Mouse (Mus musculus): Measurements from ENCODE around the gene Dnajb11. TPM values are rescaled to one million over a fixed set of nuclear protein-coding genes. Genes with fewer than 3 reads are reported as not detected.
A peak's percentile ranks its signal among the peaks of the same experiment; 100 is the strongest.

The Dnajb11 gene
- polyA plus RNA-seq, 1 experiment = 59.1 TPM

DNA sequence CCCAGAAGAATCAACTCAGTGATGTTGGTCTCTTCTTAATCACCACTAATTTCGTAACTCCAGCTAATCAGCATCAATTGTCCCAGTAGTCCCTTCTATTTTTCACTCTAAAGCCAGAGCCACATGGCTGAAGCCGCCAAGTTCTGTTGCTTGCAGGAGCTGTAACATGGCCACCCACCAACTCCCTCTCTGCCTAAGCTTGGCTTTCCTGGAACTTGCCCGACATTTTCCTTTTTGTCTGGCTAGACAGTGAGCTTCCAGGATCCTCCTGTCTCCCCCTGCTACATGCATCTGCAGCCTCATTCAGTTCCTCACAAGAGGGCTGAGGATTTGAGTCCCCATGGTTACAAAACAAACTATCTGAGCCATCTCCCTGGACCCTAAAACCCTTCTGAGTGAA, 54.3 kb downstream of the Dnajb11 start:
- Histone ChIP-seq H3K9me3 (replicated peaks; ENCODE audit: control insufficient read depth, insufficient read depth, low read length, poor library complexity, severe bottlenecking) (no peaks in the 10 kb centered on the region), H3K36me3 (ENCODE audit: control insufficient read depth, insufficient read depth, low read length, poor library complexity, severe bottlenecking) (no peaks in the 10 kb centered on the region), H3K9ac (ENCODE audit: low read depth, poor library complexity, severe bottlenecking) (no peak overlapping the region), H3K27me3 (ENCODE audit: control insufficient read depth, insufficient read depth, low read length, poor library complexity, severe bottlenecking) (no peaks in the 10 kb centered on the region), H3K4me1 (ENCODE audit: control insufficient read depth, insufficient read depth, low read length) (no peaks in the 10 kb centered on the region), H3K4me3 (ENCODE audit: low read depth, low read length) (no peak overlapping the region), H3K27ac (ENCODE audit: insufficient read depth, low read length) (no peak overlapping the region)
- no peak for TF ChIP-seq POLR2A (IDR thresholded peaks at IDR 0.05; ENCODE audit: insufficient read depth, low read length)
- TF ChIP-seq EP300 (IDR thresholded peaks at IDR 0.05; ENCODE audit: insufficient read depth, low read depth, low read length) = no peak
- TF ChIP-seq CTCF (IDR thresholded peaks at IDR 0.05; ENCODE audit: low read depth, low read length) = no peak

DNA sequence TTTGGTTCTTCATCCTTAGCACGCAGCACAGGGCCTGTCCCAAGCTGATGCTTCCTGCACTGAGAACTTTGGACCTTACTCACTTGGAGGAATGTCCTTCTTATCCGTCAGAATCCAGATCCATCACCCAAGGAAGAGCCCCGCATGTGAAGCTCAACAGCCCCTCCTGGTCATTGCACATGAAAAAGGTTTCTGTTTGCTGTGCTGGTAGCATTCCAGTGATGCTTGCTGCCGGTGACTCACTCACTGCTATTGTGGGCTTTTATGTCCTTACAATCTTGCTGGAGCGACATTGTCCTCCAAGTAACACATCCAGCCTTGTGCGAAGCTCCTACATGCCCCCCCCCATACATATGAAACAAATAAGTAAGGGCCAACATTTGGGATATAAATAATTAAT, 55.2 kb downstream of the Dnajb11 start:
- no peak overlapping the region for H3K9ac ChIP-seq (ENCODE audit: low read depth, poor library complexity, severe bottlenecking)
- no peak overlapping the region for H3K27ac ChIP-seq (ENCODE audit: insufficient read depth, low read length)
- H3K4me1 ChIP-seq (ENCODE audit: control insufficient read depth, insufficient read depth, low read length) = no peaks in the 10 kb centered on the region
- H3K9me3 ChIP-seq (replicated peaks; ENCODE audit: control insufficient read depth, insufficient read depth, low read length, poor library complexity, severe bottlenecking) = no peaks in the 10 kb centered on the region
- no peak overlapping the region for H3K4me3 ChIP-seq (ENCODE audit: low read depth, low read length)
- H3K27me3 ChIP-seq (ENCODE audit: control insufficient read depth, insufficient read depth, low read length, poor library complexity, severe bottlenecking) = no peaks in the 10 kb centered on the region
- no peaks in the 10 kb centered on the region for H3K36me3 ChIP-seq (ENCODE audit: control insufficient read depth, insufficient read depth, low read length, poor library complexity, severe bottlenecking)
- TF ChIP-seq EP300 (IDR thresholded peaks at IDR 0.05; ENCODE audit: insufficient read depth, low read depth, low read length) (no peak), POLR2A (IDR thresholded peaks at IDR 0.05; ENCODE audit: insufficient read depth, low read length) (no peak), CTCF (IDR thresholded peaks at IDR 0.05; ENCODE audit: low read depth, low read length) (no peak)

DNA sequence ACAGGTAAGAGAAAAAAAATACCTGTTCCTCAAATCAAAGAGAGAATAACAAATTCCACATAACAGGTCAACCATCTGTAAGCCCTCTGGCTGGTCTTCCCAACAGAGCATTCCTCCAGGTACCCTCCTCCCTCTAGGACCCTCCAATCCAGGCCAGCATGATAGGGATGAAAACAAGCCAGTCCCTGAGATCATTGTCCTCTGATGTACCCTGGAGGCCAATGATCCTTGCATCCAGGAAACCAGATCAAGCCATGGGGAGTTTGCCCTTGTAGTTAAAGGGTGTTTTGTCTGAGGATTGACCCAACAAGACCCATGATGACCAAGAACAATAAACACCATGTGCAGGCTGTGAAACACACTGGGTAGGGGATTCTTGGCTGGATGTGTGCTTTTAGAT, 56.6 kb downstream of the Dnajb11 start:
- no peaks in the 10 kb centered on the region for H3K36me3 ChIP-seq (ENCODE audit: control insufficient read depth, insufficient read depth, low read length, poor library complexity, severe bottlenecking)
- no peak for TF ChIP-seq POLR2A (IDR thresholded peaks at IDR 0.05; ENCODE audit: insufficient read depth, low read length)
- no peak for TF ChIP-seq EP300 (IDR thresholded peaks at IDR 0.05; ENCODE audit: insufficient read depth, low read depth, low read length)
- no peak for TF ChIP-seq CTCF (IDR thresholded peaks at IDR 0.05; ENCODE audit: low read depth, low read length)
- no peak overlapping the region for H3K27ac ChIP-seq (ENCODE audit: insufficient read depth, low read length)
- H3K9ac ChIP-seq (ENCODE audit: low read depth, poor library complexity, severe bottlenecking) = no peak overlapping the region
- H3K4me3 ChIP-seq (ENCODE audit: low read depth, low read length) = no peak overlapping the region
- H3K27me3 ChIP-seq (ENCODE audit: control insufficient read depth, insufficient read depth, low read length, poor library complexity, severe bottlenecking) = no peaks in the 10 kb centered on the region
- no peaks in the 10 kb centered on the region for H3K9me3 ChIP-seq (replicated peaks; ENCODE audit: control insufficient read depth, insufficient read depth, low read length, poor library complexity, severe bottlenecking)
- peaks cover 6% of the 10 kb centered on the region for H3K4me1 ChIP-seq (ENCODE audit: control insufficient read depth, insufficient read depth, low read length)

DNA sequence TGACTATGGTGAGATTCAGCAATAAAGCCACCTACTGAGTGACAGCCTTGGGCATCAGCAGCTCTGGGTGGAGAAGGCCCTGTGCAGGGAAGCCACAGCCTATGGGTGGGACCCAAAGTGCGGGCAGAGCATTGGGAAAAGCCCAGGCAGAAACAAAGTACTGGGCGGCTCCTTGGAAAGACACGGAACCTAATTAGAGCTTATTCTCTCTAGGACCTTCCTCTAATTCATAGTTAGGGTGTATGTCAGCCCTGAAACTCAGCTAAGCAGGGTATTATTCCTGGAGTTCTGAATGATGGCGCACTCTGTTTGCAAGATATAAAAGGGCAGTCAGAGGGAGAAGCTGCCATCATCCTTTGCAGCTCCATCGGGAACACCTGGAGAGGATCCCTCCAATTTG, 60.4 kb downstream of the Dnajb11 start, which contains the start of gene Fetub:
TSS of gene Fetub (plus strand) at position 301 of the 400 bp plus-strand sequence.
- no peak within 1 kb of the TSS for H3K27ac ChIP-seq (ENCODE audit: insufficient read depth, low read length)
- TF ChIP-seq CTCF (IDR thresholded peaks at IDR 0.05; ENCODE audit: low read depth, low read length) (no peak), EP300 (IDR thresholded peaks at IDR 0.05; ENCODE audit: insufficient read depth, low read depth, low read length) (no peak), POLR2A (IDR thresholded peaks at IDR 0.05; ENCODE audit: insufficient read depth, low read length) (no peak)
- H3K36me3 ChIP-seq (ENCODE audit: control insufficient read depth, insufficient read depth, low read length, poor library complexity, severe bottlenecking) = no peaks in the 10 kb centered on the region
- peaks cover 6% of the 10 kb centered on the region for H3K4me1 ChIP-seq (ENCODE audit: control insufficient read depth, insufficient read depth, low read length)
- H3K9me3 ChIP-seq (replicated peaks; ENCODE audit: control insufficient read depth, insufficient read depth, low read length, poor library complexity, severe bottlenecking) = no peaks in the 10 kb centered on the region
- H3K4me3 ChIP-seq (ENCODE audit: low read depth, low read length) = peak within 1 kb of the TSS; percentile 13; the same call in 1 of the 2 replicates
- H3K27me3 ChIP-seq (ENCODE audit: control insufficient read depth, insufficient read depth, low read length, poor library complexity, severe bottlenecking) = no peaks in the 10 kb centered on the region
- no peak within 1 kb of the TSS for H3K9ac ChIP-seq (ENCODE audit: low read depth, poor library complexity, severe bottlenecking)

DNA sequence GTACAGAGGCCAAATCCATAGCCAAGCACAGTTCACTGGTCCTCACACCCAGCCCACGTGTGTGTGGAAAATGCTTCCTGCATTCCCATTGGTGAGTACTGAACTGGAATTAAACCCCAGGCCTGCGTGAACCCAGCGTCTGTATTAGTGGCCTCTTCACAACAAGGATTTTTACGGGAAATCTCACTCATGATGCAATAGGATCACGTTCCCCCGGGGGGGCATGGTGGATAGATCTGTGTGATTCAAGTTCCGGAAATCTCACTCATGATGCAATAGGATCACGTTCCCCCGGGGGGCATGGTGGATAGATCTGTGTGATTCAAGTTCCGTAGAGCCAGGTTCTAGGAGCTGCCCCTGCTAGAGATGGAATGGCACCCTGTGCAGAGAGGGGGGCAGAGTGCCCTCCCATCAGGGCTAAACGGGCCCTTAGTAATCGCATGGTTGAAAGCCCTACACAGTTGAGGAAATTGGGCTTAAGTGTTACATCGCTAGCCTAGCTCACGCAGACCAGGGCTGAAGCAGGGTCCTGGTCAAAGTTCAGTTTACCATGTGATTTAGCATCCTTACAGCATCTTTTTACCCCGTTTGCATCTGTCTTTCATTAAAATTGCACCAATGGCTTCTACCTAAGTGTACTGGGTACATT, 61.1 kb downstream of the Dnajb11 start:
- peaks cover 6% of the 10 kb centered on the region for H3K4me1 ChIP-seq (ENCODE audit: control insufficient read depth, insufficient read depth, low read length)
- no peak overlapping the region for H3K4me3 ChIP-seq (ENCODE audit: low read depth, low read length)
- no peaks in the 10 kb centered on the region for H3K9me3 ChIP-seq (replicated peaks; ENCODE audit: control insufficient read depth, insufficient read depth, low read length, poor library complexity, severe bottlenecking)
- no peaks in the 10 kb centered on the region for H3K27me3 ChIP-seq (ENCODE audit: control insufficient read depth, insufficient read depth, low read length, poor library complexity, severe bottlenecking)
- no peaks in the 10 kb centered on the region for H3K36me3 ChIP-seq (ENCODE audit: control insufficient read depth, insufficient read depth, low read length, poor library complexity, severe bottlenecking)
- H3K27ac ChIP-seq (ENCODE audit: insufficient read depth, low read length) = no peak overlapping the region
- H3K9ac ChIP-seq (ENCODE audit: low read depth, poor library complexity, severe bottlenecking) = no peak overlapping the region
- TF ChIP-seq EP300 (IDR thresholded peaks at IDR 0.05; ENCODE audit: insufficient read depth, low read depth, low read length) (no peak), CTCF (IDR thresholded peaks at IDR 0.05; ENCODE audit: low read depth, low read length) (no peak), POLR2A (IDR thresholded peaks at IDR 0.05; ENCODE audit: insufficient read depth, low read length) (no peak)

DNA sequence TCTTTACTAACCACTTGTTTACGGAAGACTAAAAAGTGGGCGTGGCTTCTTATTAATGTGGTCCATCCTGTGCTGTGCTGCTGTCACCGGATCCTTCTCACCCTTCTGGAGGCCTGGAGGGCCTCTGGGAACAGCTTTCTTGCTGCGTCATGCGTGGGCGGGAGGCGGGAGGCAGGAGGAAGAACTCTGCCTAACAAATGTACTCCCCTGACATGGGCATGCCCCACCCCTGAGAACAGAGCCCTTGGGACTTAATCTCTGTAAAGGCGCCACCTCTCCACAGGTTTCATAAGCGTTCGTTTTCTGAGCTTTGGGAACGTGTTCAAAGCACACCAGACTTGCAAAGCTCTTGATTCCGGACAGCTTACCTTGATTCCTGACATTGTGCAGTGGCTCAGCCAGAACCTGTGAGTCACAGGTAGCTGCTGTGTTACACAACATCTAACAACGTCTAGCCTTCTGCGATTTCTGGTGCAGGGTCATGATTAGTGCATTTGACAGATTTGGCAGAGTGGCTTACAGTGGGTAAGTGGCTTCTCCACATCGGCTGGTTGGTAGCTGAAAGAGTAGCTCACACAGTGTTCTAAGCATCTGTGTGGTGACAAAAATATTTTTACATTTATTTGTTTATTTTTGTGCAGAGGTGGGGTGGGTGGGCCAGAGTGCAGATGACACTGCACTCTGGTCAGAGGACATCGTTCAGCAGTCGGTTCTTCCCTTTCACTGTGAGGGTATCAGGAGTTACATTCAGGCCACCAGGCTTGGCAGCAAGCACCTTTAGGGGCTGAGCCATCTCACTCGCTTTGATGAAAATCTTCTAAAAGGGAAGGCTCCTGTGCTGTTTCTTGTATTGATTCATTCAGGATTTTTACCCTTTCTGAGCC, 62.6 kb downstream of the Dnajb11 start:
- Histone ChIP-seq H3K4me3 (ENCODE audit: low read depth, low read length) (no peak overlapping the region; the same call in 1 of the 2 replicates), H3K27ac (ENCODE audit: insufficient read depth, low read length) (no peak overlapping the region), H3K9ac (ENCODE audit: low read depth, poor library complexity, severe bottlenecking) (no peak overlapping the region), H3K36me3 (ENCODE audit: control insufficient read depth, insufficient read depth, low read length, poor library complexity, severe bottlenecking) (no peaks in the 10 kb centered on the region), H3K4me1 (ENCODE audit: control insufficient read depth, insufficient read depth, low read length) (peaks cover 6% of the 10 kb centered on the region), H3K9me3 (replicated peaks; ENCODE audit: control insufficient read depth, insufficient read depth, low read length, poor library complexity, severe bottlenecking) (no peaks in the 10 kb centered on the region), H3K27me3 (ENCODE audit: control insufficient read depth, insufficient read depth, low read length, poor library complexity, severe bottlenecking) (no peaks in the 10 kb centered on the region)
- TF ChIP-seq CTCF (IDR thresholded peaks at IDR 0.05; ENCODE audit: low read depth, low read length) = no peak
- no peak for TF ChIP-seq POLR2A (IDR thresholded peaks at IDR 0.05; ENCODE audit: insufficient read depth, low read length)
- peak; percentile 63 for TF ChIP-seq EP300 (IDR thresholded peaks at IDR 0.05; ENCODE audit: insufficient read depth, low read depth, low read length)
